Mouse (Mus musculus) kidney, adult 8-10 months (tissue): ENCODE data around the gene P2rx5.
A peak's percentile ranks its signal among the peaks of the same experiment; 100 is the strongest.

Source experiments
- DNase-seq, 2 experiments: peaks; one replicate each; pipeline ENCODE4 v3.0.0; 2022

P2rx5 gene

DNA sequence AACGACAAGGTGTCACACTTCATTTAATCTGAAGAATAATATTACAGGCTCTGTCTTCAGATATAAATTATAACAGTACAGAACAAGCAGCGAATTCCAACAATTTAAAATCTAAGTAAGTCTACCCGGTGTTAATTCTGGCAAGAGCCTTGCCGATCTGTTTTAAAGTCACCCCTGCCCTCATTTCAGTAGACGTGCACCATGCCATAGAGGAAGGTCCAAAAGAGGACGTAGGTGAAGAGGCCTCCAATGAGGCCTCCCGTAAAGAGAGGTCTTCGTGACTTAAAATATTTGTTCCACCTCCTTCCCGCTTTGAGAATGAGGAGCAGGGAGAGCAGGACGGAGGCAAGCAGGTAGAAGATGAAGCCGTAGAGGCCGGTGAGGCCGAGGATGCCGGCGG lies 16.0 kb downstream of the P2rx5 start:
- no peak for DNase-seq

DNA sequence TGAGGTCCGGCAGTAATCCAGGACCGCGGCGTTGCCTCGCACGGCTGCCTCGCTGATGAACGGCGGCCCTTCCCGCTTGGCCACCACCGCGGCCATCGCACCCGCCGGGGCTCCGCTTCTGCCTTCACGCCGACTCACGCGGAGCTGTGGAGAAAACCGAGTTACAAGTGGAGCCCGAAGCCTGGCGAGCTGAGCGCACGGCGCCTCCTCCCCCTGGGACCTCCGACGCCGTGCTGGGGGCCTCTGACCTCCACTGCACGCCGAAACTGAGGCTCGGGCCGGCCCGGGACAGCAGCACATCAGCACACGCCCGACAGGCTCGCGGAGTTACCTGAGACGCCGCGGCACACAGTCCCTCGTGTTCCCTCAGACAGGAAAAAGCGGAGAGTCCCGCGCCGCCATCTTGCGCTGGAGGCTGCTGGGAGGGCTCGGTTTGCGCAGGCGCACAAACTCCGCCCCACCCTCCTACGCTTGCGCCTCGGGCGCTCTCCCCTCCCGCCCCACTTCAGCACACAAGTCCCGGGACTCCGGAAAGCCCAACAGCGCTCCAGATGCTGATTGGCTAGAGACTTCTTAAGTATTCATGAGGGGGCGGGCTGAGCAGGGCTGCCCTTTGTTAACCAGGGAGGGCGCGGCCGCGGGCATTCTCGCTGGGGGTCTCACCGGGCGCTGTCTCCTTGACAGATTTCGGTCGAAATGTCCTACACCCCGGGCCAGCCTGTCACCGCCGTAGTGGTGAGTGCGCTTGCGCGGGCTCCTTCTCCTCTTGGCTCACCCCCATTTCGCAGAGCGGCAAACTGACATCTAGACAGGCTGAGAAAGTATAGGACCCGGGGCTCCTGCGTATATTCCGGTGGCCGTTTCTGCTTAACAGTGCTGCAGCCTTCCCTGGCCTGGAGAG lies 16.6 kb downstream of the P2rx5 start, which contains the start of the genes Emc6 and Tax1bp3:
Gene Emc6, minus strand, starts transcription at position 430 of the 901 bp plus-strand sequence.
Gene Tax1bp3, plus strand, starts transcription at position 476 of the 901 bp plus-strand sequence.
- DNase-seq: peak; percentile 95 to 97

DNA sequence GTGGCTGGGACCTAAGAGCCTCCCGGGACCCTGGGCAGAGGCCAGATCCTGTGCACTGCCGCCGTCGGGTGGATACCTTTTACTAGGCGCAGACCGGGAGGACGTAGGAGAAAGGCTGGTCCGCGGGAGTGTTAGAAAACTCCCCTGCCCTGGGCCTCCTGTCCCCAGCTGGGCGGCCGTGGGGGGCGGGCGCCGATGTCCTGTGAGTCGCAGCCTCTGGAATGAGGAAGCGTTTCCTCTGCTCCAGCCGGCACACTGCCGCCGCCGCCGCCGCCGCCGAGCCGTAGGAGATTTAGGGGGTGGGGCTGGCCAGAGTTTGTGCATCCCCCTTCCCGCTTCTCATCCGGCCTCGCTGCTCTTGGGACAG lies 17.3 kb downstream of the P2rx5 start:
- DNase-seq: peak; percentile 75 to 80

DNA sequence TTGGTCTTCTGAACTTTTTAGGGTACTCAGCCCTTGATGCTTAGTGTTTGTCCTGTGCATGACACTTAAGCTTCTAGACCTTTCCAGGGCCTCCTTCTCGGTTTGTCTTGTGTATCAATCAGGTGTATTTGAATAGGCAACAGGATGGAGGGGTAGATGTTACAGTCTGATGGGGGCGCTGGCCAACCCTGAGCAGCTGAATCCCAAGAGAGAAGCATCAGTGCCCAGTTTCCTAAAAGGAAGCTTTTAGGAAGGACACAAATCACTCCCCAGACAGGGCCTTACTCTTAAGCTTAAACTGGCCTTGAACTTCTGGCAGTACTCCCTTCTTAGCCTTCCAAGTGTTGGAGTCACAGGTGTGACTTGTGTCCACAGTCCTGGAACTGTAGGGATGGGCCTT lies 17.7 kb downstream of the P2rx5 start:
- DNase-seq: no peak

DNA sequence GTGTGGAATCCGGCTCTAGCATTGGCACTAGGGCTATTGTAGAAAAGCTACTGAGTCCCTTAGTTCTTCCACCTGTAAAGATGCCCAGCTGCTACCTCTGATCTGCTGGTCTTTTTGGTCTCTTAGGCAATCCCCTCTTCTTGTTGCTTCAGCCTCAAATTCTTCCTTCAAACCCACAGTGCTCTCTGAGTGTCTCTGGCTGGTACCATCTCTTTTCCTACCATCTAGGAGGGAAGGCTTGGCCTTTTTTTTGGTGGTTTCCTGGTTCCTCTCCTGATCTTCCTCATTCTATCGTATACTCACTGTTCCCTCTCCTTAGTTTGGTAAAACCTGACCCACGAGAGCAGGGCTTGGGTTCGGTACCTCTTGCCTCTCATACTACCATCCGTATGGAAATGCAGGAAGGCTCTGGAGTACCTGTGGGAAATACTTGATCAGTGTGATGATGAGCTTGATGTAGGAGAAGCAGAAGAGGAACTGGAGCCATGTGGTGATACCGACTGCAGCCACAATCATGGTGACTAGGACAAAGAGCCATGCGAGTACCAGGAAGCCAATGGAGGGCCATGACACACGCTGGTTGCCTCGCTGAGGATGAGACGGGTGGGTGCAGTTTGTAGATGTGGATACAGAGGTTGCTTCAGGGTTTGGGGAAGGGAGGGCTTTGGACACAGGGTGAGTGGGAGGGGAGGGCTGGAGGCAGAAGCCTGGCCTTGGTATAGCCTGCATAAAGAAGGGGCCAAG lies 25.8 kb downstream of the P2rx5 start:
- no peak for DNase-seq

DNA sequence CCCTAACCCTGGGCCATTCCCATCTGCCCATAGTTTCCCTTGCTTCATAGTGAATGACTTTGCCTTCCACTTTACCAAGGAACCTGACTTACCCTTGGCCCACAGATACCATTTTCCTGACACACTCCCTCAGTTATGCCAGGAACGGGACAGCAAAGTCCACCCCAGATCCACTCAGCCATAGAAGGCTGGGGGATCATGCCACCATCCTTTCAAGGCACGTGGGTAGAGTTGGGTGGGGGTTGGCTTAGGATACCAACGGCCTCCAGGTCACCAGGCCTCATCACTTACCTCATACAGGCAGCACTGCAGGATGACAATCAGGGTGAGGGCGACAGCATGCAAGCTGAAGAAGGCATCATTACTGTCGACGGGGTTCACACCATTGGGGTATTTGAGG lies 27.0 kb downstream of the P2rx5 start:
- peak; percentile 31 to 64 for DNase-seq

DNA sequence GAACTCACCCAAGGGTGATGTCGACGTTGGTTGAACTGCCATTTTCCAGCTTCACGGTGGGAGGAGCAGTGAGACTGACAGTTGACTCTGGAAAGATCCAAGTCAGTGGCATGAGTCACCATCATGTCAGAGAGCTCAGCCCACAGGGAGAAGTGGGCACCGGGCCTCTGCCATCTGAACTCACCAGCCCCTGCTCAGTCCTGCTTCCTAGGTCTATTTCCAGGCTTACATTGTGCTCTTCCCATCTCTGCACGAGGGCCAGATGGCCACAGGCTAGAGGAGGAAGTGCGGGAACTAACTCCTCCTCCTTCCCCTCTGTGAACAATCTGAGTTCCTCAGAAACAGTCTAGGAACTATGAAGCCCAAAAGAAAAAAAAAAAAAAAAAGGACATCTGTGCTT lies 32.8 kb downstream of the P2rx5 start:
- no peak for DNase-seq

DNA sequence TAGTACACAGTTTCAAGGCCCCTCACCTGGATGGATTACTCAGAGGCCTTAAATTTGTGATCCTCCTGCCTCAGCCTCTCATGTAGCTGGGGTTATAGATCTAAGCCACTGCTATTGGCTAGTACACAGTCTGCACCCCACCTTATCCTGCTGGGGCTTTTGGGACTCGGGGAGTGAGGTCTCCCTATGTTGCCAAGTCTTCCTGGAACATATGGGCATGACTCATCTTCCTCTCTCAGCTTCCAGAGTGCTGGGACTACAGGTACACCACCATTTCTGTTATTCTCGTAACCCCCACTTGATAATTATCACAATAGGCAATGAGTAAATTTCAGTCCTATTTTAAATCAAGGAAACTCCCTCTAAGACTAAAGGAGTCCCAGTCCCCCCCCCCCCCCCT lies 34.2 kb downstream of the P2rx5 start:
- DNase-seq: no peak

DNA sequence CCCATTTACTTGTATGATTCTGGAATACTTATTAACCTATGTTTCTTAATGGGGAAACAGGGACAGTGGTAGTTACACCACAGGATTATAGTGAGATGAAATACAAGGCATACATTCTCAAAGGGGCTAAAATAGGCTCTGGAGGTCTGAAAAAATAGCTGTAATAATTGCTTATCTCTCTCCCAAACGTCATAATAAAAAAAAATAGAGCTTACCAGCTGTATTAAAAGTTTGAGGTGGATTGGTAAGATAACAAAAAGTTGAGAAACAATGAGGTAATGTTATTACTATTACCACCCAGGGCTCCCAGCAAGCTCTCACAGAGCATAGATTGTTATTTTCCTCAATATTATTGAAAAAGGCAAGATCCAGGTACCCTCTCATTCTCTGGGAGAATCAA lies 38.0 kb downstream of the P2rx5 start:
- DNase-seq: no peak

DNA sequence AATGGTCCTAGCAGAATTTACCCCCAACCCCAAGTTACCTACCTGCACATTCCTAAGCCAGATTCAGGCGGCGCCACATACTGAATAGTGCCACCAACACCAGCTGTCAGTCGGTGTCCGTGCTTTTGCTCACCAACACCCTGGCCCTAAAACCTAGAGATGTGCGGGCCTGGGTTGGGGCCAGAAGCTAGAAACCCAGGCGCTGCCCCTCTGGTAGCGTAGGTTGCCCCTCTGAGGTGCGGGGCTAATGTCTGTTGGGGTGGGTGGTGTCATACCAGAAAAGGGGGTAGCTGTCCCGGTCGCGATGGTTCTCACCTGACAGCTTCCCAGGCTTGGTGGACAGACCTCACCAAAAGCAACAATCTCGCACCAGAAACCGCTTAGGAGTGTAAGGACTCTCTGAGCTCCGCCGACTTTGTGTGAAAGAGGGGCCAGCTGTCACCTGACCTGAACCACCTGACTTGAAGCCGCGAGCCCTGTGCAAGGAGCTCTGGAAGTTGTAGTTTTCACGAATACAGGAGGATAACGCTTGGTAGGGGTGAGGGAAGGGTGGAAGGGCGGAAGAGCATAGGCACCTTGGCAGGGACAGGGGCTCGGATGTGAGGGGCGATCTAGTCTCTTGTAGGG lies 38.5 kb downstream of the P2rx5 start, which contains the start of gene Ctns:
Gene Ctns, minus strand, starts transcription at position 440 of the 627 bp plus-strand sequence.
- DNase-seq: peak; percentile 90 to 92

DNA sequence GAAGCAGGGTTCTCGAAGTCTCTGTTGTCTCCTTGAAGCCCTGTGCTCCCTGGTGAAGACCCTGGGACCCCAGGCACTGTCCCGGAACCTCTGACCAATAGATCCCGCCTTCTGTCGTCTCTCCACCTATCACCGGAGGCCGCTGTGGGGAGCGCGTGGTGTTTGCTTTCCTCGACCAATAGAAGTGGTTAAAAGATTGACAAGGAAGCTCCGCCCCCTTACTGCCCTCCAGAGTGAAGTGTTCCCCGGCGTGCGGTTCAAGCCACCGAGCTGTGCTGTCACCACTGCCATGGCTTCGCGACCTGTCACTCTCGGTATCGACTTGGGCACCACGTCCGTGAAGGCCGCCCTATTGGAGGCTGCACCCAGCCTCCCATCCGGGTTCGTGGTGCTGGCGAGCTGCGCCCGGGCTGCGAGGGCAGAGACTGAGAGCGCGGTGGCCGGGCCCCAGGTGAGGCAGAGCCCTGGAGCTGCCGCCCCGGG lies 39.0 kb downstream of the P2rx5 start, which contains the start of gene Shpk:
Gene Shpk, plus strand, starts transcription at position 231 of the 483 bp plus-strand sequence.
- peak; percentile 95 to 97 for DNase-seq

DNA sequence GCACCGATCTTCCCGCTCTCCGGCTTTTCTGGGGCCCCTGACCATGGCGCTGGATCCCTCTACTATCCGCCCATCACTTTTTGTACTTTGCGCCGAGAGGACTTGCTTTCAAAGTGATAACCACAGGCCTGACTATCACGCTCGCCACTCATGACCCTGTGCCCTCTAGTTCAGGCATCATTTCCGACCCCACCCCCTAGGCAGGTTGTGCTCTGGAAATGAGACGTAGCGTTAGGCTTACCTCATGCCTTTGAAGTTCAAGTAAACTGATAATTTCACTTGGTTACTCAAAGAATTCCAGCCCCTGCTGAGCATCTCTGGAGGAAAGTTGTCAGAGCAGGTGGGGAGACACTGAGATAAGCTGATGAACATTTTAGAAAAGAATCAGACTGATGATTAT lies 39.7 kb downstream of the P2rx5 start:
- peak; percentile 43 to 48 for DNase-seq

DNA sequence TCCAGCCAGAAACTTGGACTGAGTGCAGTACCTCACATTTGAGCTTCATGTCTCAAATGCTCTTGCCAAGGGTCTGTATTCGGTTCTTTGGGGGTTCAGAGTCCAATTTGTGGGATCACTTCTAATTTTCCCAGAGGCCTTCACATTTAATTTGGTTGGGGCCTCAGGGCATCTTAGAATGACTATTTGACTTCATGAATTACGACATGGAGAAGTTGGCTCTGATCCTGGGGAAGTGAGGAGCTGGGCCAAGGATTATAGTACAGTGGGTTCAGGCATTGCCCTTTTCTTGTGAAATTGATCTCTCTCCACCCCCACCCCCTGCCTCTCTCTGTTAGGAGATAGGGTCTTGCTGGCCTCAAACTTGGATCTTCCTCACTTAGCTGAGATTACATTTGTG lies 40.8 kb downstream of the P2rx5 start:
- DNase-seq: peak; percentile 28 to 43

DNA sequence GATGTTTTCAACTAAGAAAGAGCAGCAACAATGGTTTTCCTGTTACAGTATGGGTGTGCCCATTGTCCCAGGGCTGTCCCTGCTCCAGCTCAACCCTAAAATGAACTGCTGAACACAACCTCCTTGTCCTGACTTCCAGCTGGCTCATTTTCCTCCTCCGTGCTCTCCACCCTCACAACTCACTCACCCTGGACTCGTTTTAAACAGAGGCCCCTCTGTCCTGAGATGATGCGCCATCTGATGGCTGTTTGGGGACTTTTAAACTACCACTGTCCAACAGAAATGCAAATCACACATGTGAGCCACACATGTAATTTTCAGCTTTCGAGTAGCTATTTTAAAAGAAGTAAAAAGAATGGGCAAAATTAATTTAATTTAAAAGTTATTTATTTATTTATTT lies 41.4 kb downstream of the P2rx5 start:
- DNase-seq: no peak

DNA sequence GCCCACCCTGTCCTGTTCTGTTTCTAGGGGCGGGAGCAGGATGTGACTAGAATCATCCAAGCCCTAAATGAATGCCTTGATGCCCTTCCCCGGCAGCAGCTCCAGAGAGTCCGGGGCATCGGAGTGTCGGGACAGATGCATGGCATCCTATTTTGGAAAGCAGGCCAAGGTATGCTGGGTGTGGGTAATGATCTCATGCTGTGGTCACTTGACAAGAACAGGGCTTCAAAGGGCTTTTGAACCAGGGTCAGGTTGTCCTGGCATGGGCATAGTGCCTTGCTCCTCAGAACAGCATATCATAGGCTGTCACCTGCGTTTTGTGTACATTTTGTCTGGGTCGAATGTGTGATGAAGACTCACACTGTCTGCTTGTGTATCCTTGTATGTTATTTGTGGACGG lies 43.7 kb downstream of the P2rx5 start:
- no peak for DNase-seq

DNA sequence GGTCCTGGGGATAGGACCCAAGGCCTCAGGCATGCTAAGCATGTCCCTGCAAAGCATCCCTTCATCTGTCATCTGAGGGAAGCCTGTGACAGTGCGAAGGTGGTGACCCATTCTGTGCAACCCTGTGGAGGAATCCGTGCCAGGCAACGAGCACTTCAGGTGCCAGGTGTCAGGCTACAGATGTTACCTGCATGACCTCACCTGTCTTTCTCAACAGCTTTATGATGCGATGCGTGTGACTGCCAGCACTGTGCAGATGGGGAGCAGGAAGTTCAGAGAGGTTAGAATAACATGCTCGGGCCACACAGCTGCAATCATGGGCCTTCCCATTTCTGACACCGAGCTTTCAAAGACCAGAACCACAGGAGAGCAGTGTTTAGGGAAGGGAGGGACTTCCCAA lies 45.0 kb downstream of the P2rx5 start:
- DNase-seq: no peak

DNA sequence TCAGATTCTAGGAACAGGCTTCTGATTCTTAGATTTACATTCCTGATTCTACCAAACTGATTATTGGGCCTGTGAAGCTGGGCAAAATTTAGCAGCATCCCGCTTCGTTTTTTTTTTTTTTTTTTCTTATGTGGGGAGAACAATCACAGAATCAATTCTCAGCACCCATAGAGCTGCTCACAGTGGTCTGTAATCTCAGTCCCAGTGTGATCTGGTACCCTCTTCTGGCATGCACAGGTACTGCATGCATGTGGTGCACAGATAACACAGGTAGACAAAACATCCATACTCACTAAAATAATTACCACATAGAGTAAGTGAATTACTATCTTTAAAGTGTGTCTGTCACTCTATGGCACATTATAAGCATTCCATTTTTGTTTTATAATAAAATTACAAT lies 47.4 kb downstream of the P2rx5 start:
- DNase-seq: no peak

DNA sequence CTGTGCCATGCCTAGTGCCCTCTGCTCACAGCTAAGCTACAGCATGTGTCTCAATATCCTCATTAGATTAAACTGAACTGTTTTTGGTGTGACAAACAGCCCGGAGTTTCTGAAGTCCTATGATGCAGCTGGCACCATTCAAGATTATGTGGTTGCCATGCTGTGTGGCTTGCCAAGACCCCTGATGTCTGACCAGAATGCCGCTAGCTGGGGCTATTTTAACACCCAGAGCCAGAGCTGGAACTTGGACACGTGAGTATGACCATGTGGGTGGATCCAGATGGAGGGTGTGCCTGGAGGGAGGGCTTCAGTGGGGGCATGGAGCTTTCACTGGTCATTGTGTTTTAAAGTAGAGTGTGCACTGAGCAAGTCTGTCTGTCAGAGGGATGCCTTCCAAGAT lies 53.7 kb downstream of the P2rx5 start:
- DNase-seq: no peak

DNA sequence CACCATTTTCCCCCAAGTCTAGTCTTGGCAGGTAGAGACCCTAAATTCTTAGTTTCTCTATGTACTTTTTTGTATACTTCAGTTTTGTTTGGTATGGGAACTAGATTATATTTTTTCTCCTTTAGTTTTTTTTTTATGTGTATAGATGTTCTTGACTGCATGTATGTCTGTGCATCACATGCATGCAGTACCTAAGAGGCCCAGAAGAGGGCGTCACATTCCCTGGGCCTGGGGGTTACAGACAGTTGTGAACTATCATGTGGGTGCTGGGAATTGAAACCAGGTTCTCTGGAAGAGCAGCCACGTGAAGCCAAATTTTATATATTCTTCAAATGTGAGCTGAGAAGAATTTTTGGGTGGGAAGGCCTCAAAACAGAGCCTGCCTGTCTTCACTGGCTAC lies 59.5 kb downstream of the P2rx5 start:
- no peak for DNase-seq

DNA sequence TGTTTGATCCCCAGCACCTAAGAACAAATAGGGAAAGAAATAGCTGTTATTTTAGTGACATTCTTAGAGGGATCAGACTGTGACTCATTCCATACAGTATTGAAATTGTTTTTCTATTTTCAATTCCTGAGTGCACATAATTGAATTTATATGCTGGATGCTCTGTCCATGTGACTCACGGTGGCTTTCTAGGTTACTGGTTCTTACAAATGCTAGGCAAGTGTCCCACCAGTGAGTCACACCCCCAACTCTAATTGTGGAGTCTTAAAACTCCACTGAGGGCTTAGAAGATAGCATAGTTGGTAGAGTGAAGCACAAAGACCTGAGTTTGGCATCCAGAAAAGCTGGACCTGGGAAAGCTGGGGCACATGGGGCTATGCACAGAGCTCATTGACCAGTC lies 60.4 kb downstream of the P2rx5 start:
- DNase-seq: no peak
